Mouse (Mus musculus) hindbrain, embryonic 16.5 days (tissue): ENCODE results near the gene Hist2h4. TPM values are rescaled to one million over a fixed set of nuclear protein-coding genes. Genes with fewer than 3 reads are reported as not detected.

ENCODE experiments used
- ATAC-seq: fragments of 200-750 bp; cut with Nextera tagmentation; 2 replicates; pipeline ENCODE4 v1.8.0; 2017; ENCODE audit warnings: moderate TSS enrichment, moderate library complexity
- H3K27ac ChIP-seq: fragments of 300-500 bp; sonication (generic); 2 replicates; pipeline ENCODE4 v1.5.1; 2014; ENCODE audit warnings: low read depth, mild to moderate bottlenecking, control low read depth, low read length, moderate library complexity
- H3K27me3 ChIP-seq: fragments of 300-500 bp; sonication (generic); replicated peaks from 2 replicates; pipeline ENCODE4 v1.6.1; 2014; ENCODE audit warnings: low read length; ENCODE audit not compliant: control insufficient read depth, insufficient read depth
- H3K36me3 ChIP-seq: fragments of 300-500 bp; sonication (generic); 2 replicates; pipeline ENCODE4 v1.6.1; 2014; ENCODE audit warnings: mild to moderate bottlenecking, low read length, moderate library complexity, mixed read lengths; ENCODE audit not compliant: control insufficient read depth, insufficient read depth
- H3K4me1 ChIP-seq: fragments of 300-500 bp; sonication (generic); 2 replicates; pipeline ENCODE4 v1.6.1; 2014; ENCODE audit warnings: low read depth, low read length; ENCODE audit not compliant: control insufficient read depth, insufficient read depth
- H3K4me2 ChIP-seq: fragments of 300-500 bp; sonication (generic); 2 replicates; pipeline ENCODE4 v1.6.1; 2014; ENCODE audit warnings: mild to moderate bottlenecking, low read length, control low read depth, moderate library complexity
- H3K4me3 ChIP-seq: fragments of 300-500 bp; sonication (generic); 2 replicates; pipeline ENCODE4 v1.5.1; 2014; ENCODE audit warnings: mild to moderate bottlenecking, low read length, control low read depth, moderate library complexity
- H3K9ac ChIP-seq: fragments of 300-500 bp; sonication (generic); 2 replicates; pipeline ENCODE4 v1.6.1; 2014; ENCODE audit warnings: low read depth, mild to moderate bottlenecking, control low read depth, low read length, moderate library complexity
- H3K9me3 ChIP-seq: fragments of 300-500 bp; sonication (generic); 2 replicates; pipeline ENCODE4 v1.6.1; 2014; ENCODE audit warnings: mild to moderate bottlenecking, low read length, moderate library complexity; ENCODE audit not compliant: control insufficient read depth
- WGBS: fragments of 180-500 bp; shearing (Covaris S2); extraction: QIAGEN DNeasy Blood & Tissue Kit; methylation state at CpG from one replicate; pipeline ENCODE4 v1.1.7; 2014; 5-methylcytosine and 5-hydroxymethylcytosine counted together
- polyA plus RNA-seq: library from polyadenylated mRNA; unstranded; fragments of >200 nt; fragmentation: Nextera tagmentation; extraction: Ambion mirVana; gene quantifications from 2 replicates; pipeline ENCODE4 v1.2.1, GENCODE M21; 2015

Hist2h4 gene
- polyA plus RNA-seq, 1 experiment from 2014 or later, result 2.8 TPM

- H3K4me1 ChIP-seq, result peaks cover 21% of the 10 kb centered on the region
- no peaks in the 10 kb centered on the region for H3K9me3 ChIP-seq
- 3% methylated on average over 27 of the region's 27 CpGs for WGBS
- H3K27ac ChIP-seq, result peak overlapping the region; percentile 84
- peak overlapping the region; percentile 84 for H3K4me2 ChIP-seq
- H3K27me3 ChIP-seq, result no peaks in the 10 kb centered on the region
- H3K4me3 ChIP-seq, result peak overlapping the region; percentile 65
- peak; percentile 32; the same call in 1 of the 2 replicates for ATAC-seq
- peak overlapping the region; percentile 66 for H3K9ac ChIP-seq
- no peaks in the 10 kb centered on the region for H3K36me3 ChIP-seq
These were observed 670 bp upstream of the Hist2h4 start for GRCm38 (mm10) chr3:96263558-96264403.

DNA sequence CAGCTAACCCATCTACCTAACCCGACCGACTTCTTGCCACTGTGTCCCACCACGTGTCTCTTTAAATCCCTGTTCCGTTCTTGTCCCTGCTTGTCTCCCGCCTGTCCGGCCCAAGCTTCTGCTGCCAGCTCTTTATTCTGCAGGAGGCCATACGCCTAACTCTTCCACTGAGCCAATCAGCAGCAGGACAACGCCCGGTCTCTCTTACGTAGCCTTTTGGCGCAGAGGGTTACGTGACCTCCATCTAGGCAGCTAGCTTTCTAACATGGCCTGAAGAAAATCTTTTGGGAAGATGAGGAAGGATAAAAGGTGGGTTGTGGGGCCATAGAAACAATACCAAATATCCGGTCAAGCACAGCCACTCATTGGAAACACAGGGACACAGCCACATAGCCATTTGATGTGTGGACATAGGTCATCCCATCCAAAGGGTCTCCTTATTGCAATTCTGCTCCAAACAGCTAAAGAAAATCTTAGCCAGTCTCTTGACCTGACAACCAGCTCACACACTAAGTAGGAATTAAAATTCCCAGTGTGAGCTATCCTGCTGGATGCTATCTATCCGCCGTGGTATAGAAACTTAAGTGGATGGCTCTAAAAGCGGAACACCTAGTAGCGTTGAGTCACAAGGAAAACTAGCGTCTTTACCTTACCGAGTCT is 765 bp downstream of the Hist2h4 start:
- peak overlapping the region; percentile 65 for H3K4me3 ChIP-seq
- WGBS, result under 1% methylated on average over 19 of the region's 19 CpGs
- ATAC-seq, result peak; percentile 83
- H3K36me3 ChIP-seq, result no peaks in the 10 kb centered on the region
- peaks cover 16% of the 10 kb centered on the region for H3K4me1 ChIP-seq
- H3K27ac ChIP-seq, result peak overlapping the region; percentile 97
- peak overlapping the region; percentile 84 for H3K4me2 ChIP-seq
- no peaks in the 10 kb centered on the region for H3K9me3 ChIP-seq
- no peaks in the 10 kb centered on the region for H3K27me3 ChIP-seq
- H3K9ac ChIP-seq, result peak overlapping the region; percentile 83

- Histone ChIP-seq H3K36me3 (no peaks in the 10 kb centered on the region), H3K27ac (peak overlapping the region; percentile 97), H3K9ac (peak overlapping the region; percentile 83), H3K9me3 (no peaks in the 10 kb centered on the region), H3K27me3 (no peaks in the 10 kb centered on the region), H3K4me1 (peaks cover 16% of the 10 kb centered on the region), H3K4me2 (peak overlapping the region; percentile 84), H3K4me3 (peak overlapping the region; percentile 65)
- 47% methylated on average over 3 of the region's 3 CpGs for WGBS
- no peak for ATAC-seq
These were observed 1.5 kb downstream of the Hist2h4 start for GRCm38 (mm10) chr3:96261623-96262022.

GRCm38 (mm10) chr3:96260220-96260619 is 2.9 kb downstream of the Hist2h4 start:
- Histone ChIP-seq H3K4me3 (no peak overlapping the region), H3K4me2 (no peak overlapping the region), H3K36me3 (no peaks in the 10 kb centered on the region), H3K27ac (no peak overlapping the region), H3K9ac (no peak overlapping the region), H3K27me3 (no peaks in the 10 kb centered on the region), H3K4me1 (peaks cover 16% of the 10 kb centered on the region), H3K9me3 (no peaks in the 10 kb centered on the region)
- ATAC-seq, result no peak
- 91% methylated on average over 5 of the region's 5 CpGs for WGBS

- no peak overlapping the region for H3K27ac ChIP-seq
- H3K4me1 ChIP-seq, result peaks cover 7% of the 10 kb centered on the region
- no peak for ATAC-seq
- H3K36me3 ChIP-seq, result no peaks in the 10 kb centered on the region
- no peak overlapping the region for H3K9ac ChIP-seq
- 84% methylated on average over 3 of the region's 3 CpGs for WGBS
- no peaks in the 10 kb centered on the region for H3K27me3 ChIP-seq
- H3K9me3 ChIP-seq, result no peaks in the 10 kb centered on the region
- H3K4me2 ChIP-seq, result no peak overlapping the region
- H3K4me3 ChIP-seq, result no peak overlapping the region
These were observed 5.9 kb downstream of the Hist2h4 start for GRCm38 (mm10) chr3:96257190-96257589.

- H3K27ac ChIP-seq, result no peak overlapping the region
- ATAC-seq, result no peak
- no peak overlapping the region for H3K4me3 ChIP-seq
These were observed 7.1 kb downstream of the Hist2h4 start for GRCm38 (mm10) chr3:96255926-96256593.

GRCm38 (mm10) chr3:96254683-96255355 is 8.3 kb downstream of the Hist2h4 start:
- Histone ChIP-seq H3K4me2 (no peak overlapping the region), H3K4me1 (no peaks in the 10 kb centered on the region), H3K4me3 (no peak overlapping the region), H3K9ac (no peak overlapping the region), H3K36me3 (no peaks in the 10 kb centered on the region), H3K9me3 (no peaks in the 10 kb centered on the region), H3K27ac (no peak overlapping the region), H3K27me3 (no peaks in the 10 kb centered on the region)
- peak; percentile 63 for ATAC-seq
- WGBS, result 65% methylated on average over 10 of the region's 10 CpGs

More at GRCm38 (mm10) chr3:96255926-96256593, 7.1 kb downstream of the Hist2h4 start:
- Histone ChIP-seq H3K9ac (no peak overlapping the region), H3K9me3 (no peaks in the 10 kb centered on the region), H3K36me3 (no peaks in the 10 kb centered on the region), H3K27me3 (no peaks in the 10 kb centered on the region), H3K4me1 (no peaks in the 10 kb centered on the region), H3K4me2 (no peak overlapping the region)
- 85% methylated on average over 5 of the region's 5 CpGs for WGBS

DNA sequence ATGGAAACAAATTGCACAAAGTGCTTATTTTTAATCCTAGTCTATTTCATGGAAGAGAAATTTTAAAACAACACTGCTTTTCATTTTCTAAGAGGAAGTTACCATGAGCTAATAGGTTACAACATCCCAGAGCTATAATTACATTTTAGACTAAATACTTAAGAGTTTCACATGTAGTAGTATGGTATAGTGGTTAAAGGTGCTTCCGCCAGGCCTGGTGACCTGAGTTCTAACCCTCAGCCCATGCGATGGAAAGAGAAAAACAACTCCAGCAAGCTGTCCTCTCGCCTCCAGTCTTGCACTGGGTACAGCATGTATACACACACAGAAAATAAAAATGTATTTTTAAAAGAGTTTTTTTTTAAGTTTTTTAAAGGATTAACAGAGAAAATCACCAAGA is 11.3 kb downstream of the Hist2h4 start:
- H3K9me3 ChIP-seq, result no peaks in the 10 kb centered on the region
- H3K27me3 ChIP-seq, result no peaks in the 10 kb centered on the region
- no peak overlapping the region for H3K4me2 ChIP-seq
- 94% methylated on average over 3 of the region's 3 CpGs for WGBS
- H3K4me1 ChIP-seq, result peaks cover 4% of the 10 kb centered on the region
- H3K9ac ChIP-seq, result no peak overlapping the region
- no peak for ATAC-seq
- H3K4me3 ChIP-seq, result no peak overlapping the region
- H3K27ac ChIP-seq, result no peak overlapping the region
- H3K36me3 ChIP-seq, result no peaks in the 10 kb centered on the region
